Mouse (Mus musculus) right cerebral cortex, postnatal 4 days (tissue): Measurements from ENCODE around the gene Gsg1l.

Experiments
- DNase-seq: peaks from one replicate; pipeline ENCODE4 v3.0.0-alpha.2; 2022

The Gsg1l gene

GRCm38 (mm10) chr7:125931602-125932001, 150.6 kb downstream of the Gsg1l start:
- DNase-seq = no peak

- DNase-seq = no peak
These were observed 158.2 kb downstream of the Gsg1l start for GRCm38 (mm10) chr7:125924044-125924443.

- DNase-seq = no peak
These were observed 161.4 kb downstream of the Gsg1l start for GRCm38 (mm10) chr7:125920801-125921200.

DNA sequence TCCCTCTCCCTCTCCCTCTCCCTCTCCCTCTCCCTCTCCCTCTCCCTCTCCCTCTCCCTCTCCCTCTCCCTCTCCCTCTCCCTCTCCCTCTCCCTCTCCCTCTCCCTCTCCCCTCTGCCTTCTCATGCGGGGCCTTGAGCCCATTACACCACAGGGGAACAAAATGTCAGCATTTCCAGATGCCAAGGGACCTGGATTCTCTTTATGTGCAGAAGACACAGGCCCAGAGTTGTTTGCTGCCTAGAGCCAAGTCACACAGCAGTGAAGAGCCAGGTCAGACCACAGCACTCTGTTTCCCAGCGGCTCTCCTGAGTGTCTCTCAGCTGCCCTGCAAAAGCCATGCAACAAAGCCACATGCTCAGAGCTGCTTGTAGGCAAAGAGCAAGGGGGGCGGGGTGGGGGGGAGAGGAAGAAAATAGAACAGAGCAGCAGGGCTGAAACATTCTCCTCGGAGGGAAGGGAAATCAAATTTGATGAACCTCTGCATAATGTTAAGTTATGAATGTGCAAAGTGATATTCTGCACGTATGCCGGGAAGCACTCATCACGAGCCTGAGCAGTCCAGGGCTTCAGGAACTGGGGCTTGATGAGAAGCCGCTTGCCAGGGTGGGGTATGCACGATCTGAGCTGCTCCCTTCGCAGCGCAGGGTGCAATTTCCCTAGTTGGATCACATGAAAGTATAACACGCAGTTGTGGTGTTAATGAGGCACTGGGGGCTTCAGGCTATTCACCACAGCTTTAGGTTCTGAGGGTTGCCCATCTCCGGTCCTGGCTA, 181.6 kb downstream of the Gsg1l start:
- DNase-seq = no peak

DNA sequence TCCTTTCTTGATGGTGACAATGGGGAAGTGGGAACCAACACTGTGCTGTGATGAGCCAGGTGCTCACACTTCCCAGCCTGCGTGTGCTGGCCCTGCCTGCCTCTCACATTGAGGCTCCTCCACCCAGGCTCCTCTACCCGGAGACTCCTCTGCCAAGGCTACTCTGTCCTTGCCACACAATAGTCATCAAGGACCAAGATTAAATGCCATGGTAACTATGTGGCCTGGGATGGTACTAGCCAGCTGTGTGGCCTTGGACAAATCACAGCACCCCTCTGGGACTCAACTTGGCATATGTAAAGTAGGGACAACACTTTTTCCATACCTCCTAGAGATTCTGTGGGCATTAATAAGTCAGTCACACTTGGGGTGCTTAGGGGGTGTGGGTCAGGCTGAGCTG, 182.3 kb downstream of the Gsg1l start:
- DNase-seq = no peak

DNA sequence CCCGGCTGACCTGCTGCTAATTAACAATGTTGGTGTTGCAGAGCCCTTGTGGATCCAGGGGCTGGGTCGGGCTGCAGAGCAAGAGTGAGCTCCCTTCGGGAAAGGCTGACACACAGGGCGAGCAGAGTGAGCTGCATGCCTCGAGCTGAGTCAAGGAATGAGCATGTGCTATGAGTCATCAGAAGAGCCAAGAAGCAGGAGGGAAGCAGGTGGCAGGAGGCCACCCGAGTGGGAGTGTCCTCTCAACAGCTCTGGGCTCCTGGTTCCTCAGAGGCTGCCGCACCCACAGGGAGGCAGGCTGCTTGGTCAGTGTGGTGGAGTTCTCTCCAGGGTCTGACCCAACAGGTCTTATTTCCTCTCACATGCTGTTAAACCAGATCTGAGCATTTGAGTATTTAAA, 183.2 kb downstream of the Gsg1l start:
- no peak for DNase-seq

- DNase-seq = no peak
These were observed 185.2 kb downstream of the Gsg1l start for GRCm38 (mm10) chr7:125897059-125897458.

DNA sequence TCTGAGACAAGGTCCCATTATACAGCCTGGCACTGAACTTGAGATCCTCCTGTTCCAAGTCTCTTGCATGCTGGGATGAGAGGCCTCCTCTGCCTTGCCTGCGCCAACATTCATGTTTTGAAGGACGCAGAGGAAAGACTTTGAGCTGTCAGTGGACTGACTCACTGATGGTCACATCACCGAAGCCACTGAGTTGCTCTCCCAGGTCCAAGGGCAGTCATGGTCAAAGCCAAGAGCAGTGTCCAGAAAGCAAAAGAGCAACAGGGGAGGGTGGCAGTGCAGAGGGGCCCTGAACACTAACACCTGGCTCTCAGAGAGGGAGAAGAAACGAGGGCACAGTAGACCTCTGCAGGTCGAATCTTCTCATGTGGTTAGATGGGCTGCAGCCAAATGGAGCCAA, 188.6 kb downstream of the Gsg1l start:
- no peak for DNase-seq

DNA sequence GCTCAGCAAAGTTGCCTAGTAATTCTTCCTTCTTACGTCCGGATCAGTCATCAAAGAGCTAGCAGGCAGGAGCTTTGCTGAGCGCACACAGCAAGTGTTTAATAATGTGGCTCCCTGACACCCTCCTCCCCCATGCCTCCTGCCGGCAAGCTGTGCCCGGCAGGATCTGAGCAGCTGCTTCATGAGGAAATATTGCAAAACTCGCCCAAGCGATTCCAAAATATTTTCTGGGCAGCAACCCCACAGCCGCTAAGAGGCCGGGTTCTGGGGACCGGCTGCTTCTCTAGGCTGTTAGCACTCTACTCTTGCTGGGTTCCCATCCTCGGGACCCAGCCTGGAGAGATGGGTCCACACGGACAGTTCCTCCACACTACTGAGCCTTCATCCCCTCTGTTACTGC, 193.8 kb downstream of the Gsg1l start:
- DNase-seq = peak; percentile 25

DNA sequence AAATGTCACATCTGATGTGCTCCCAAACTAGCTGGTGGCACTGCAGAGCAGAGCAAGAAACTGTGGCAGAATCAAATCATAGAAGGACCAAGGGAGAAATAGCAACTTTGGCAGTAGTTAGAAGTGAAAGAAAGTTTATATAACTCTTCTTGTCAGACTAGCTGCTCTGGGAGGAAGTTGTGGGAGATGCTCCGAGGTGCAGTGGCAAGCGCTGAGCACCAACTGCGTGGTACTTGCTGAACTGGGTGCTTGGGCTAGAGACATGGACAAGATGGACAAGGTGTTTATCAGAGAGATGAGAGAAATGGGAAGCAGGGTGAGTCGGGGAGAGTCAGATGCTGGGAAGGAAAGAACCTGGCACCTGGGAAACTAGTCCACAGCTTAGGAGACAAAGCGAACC, 194.4 kb downstream of the Gsg1l start:
- no peak for DNase-seq

DNA sequence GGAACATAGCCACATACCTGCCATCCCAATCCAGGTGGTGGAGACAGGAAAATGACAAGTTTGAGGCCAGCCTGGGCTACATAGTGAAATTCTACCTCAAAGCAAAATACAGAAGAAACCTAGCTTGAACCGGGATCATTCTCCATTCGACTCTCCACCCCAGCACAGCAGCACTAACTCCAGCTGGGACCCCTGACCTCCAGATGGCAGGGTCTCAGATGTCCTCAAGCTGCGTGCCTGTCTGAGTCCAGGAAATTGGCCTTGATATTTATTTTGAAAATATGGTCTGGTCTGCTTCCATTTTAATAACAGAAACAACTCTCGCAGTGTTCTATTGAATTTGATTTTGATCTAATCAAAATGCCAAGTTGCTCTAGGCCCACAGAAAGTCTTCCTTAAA, 195.1 kb downstream of the Gsg1l start:
- DNase-seq = no peak

DNA sequence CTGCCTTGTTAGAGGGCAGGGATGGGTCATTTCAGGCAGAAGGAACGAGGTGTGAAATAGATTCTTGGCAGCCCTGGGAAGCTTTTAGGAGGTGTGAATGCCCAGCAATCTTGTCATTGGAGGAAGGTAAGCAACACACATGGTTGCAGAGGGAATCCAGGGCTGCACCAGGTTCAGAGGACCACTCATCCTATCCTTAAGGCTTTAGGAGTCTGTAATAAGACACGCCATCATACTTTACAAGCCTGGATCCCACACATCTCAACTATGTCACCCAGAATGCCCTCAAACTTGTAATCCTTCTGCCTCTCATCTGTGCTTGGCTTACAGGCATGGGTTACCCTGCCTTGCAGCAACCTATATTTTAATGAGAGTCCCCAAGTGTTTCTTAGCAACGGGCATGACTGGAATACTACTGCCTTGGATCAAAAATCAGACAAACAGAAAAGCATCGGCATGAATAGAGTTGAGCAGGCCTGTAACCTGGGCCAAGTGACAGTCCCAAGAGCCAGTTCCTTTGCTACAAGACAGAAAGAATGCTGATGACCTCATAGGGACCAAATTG, 196.0 kb downstream of the Gsg1l start:
- DNase-seq = no peak

DNA sequence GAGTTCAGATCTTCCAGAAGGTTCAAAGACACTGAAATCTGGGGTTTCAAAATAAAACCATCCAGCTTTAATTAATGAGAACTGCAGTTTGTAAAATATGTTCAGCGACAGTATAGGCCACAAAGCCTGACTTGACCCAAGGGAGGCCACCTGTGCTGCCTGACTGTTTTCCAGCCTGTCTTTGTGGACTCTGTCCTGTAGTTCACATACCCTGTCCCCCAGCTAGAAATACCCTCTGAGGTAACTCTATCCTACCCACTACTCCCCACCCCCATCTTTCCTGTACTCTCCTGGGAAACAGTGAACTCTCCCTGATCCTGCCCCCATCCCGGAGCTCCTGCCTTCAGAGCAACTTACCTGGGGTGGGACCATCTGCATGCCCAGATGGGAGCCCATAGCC, 199.0 kb downstream of the Gsg1l start:
- no peak for DNase-seq

DNA sequence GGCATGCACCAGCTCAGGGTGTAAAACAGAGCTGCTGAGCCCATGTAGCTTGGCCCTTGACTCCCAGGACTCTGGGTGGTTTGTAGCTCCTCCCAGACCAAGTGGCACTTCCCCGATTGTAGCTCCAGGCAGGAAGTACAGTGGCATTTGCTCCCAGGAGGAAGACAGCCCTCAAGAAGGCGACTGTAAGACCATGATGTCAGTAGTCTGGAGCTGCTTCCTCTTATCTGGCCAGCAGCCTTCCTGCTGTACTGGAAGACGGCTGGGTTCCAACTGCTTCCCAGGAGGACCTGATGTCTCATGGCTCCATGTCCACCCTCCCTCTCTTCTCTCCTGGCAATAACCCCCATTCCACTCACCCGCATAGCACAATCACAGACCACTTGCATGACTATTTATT, 204.2 kb downstream of the Gsg1l start:
- no peak for DNase-seq

DNA sequence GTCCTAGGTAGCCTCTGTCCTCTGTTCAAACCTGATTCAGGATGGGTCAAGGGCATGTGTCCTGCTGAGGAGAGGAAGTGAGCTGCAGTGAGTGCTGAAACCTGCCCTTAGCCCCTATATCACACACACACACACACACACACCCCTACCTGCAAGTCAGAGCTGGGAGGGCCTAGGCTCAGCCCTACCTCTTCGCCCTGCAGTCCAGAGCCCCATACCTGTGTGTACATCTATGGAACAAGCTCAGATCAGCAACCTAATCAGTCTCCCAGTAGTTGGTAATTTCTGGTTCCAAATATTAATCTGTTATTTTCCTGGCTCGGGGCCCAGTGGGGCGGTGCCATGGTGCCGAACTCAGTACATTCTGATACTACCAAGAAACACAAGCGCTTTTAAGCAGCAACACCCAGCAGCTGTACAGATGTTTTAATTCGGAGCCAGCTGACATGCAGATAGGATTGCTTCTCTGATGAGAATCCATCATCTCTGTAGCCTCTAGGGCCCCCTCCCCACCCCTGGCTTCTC, 208.2 kb downstream of the Gsg1l start:
- DNase-seq = no peak

DNA sequence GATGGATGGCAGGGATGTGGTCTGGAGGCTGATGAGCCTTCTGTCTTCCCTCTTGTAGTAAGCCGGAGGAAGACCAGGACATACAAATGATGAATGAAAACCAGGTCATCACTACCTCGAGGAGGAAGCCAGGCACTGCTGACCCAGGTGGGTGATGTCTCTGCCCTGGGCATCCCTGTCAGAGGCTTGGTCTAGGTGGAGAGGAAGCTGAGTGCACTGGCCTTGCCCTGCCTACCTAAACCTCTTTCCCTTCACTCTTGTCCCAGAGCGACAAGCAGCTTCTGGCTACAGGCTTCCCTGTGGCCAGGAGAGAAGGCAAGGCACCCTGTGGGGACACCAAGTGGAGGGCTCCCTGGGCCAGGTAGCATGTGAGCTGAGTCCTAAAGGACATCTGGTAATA, 209.3 kb downstream of the Gsg1l start:
- DNase-seq = no peak

- DNase-seq = no peak
These were observed 210.0 kb downstream of the Gsg1l start for GRCm38 (mm10) chr7:125872202-125872580.

DNA sequence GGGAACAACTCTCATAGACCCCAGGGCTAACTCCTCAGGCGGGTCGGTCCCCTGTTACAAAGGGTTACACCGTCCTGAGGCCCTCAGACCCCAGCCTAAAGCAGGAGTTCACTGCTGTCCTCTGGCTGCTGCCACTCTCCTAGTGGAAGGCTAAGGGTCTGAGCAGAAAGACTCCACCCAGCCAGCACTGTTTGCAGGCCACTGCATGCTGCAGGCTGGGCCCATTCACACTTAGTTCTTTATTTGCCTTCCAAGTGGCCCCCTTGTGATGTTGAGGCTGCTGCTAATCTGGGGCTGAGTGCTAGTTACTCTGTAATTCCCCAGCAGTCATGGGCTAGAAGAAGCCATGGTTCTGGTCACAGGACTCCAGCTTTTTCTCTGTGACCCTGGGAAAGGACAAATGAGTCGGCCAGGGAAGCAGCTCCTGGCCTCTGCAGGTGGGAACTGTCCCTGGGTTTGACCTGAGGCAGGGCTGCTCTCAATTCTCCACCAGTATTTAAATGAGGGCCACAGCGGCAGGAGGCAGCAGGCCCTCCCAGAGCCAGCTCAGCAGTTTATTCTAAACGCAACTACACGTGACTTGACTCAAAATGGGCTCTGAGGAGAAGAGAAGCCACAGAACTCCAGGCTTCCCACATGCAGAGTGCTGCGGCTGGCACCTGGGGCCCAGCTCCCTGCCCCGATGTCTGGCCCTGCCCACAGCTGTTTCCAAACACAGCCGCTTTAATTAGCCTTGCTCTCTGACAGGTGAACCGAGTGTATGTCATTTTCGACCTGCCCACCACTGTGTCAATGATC, 210.6 kb downstream of the Gsg1l start:
- no peak for DNase-seq

GRCm38 (mm10) chr7:125868570-125868969, 213.6 kb downstream of the Gsg1l start:
- DNase-seq = no peak

DNA sequence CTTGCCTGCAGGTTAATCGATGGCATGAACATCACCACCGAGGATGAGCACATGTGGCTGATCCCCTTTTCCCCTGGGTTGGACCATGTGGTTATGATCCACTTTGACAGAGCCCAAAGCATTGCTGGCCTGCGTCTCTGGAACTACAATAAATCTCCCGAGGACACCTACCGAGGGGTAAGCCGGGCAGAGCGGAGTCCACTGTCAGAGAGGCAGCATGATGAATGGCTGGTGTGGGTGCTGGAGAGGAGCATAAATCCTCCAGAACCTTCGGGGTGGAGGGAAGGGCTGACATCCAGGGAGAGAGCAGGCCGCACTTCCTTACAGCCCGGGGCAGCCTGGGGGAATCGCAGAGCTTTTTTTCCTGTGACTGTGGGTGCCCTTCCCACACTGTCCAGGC, 217.0 kb downstream of the Gsg1l start:
- no peak for DNase-seq

DNA sequence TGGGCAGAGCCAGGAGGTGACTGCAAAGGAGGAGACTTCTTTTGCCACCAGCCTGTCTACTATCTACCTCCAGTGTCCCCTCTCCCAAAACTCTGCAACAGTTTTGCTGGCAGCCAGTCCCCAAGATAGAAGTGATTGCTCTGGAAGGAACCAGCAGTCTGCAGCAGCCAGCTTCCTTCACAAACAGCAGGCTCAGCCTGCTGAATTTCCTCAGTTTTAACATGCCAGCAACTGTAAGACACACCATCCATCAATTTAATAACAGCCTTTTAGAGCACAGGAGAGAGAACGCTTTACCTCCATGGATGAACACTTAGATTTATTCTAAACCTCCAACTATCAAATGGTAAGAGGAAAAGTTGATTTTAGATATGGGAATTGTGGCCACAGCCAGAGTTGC, 218.2 kb downstream of the Gsg1l start:
- DNase-seq = no peak

DNA sequence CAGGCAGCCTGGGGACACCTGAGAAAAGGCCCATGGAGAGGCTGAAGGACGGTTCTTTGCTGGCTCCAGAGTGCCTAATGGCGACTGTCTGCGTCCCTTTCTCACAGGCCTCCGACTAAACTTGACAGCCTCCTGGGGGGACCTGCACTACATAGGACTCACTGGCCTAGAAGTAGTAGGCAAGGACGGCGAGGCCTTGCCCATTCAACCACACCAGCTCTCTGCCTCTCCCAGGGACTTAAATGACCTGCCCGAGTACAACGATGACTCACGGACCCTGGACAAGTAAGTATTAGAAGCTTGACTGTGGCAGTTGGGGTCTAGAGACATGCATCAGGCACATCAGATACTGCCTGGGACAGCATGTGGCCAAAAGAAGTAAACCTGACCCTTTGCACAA, 221.8 kb downstream of the Gsg1l start:
- DNase-seq = no peak

- DNase-seq = no peak
These were observed 222.6 kb downstream of the Gsg1l start for GRCm38 (mm10) chr7:125859564-125859963.

- DNase-seq = no peak
These were observed 234.7 kb downstream of the Gsg1l start for GRCm38 (mm10) chr7:125847528-125847866.
